Mouse (Mus musculus) brown adipose tissue, adult 24 weeks (tissue): ENCODE measurements at regions not wholly inside any gene's neighbourhood (a gene's known extent, or its start where the extent isn't known, plus 50 kb on each side); places are given as distances from the start of the nearest gene placed in this dataset.
A peak's percentile ranks its signal among the peaks of the same experiment; 100 is the strongest.

Source experiments
- H3K27ac ChIP-seq: fragments of 200-500 bp; replicated peaks from 2 replicates; pipeline ENCODE4 v1.5.1; 2012; ENCODE audit warnings: low read depth, mild to moderate bottlenecking, low read length
- H3K4me1 ChIP-seq: fragments of 200-500 bp; 2 replicates; pipeline ENCODE4 v1.6.1; 2012; ENCODE audit warnings: low read length, mixed read lengths; ENCODE audit not compliant: control insufficient read depth, insufficient read depth, insufficient read length
- H3K4me3 ChIP-seq: fragments of 200-500 bp; 2 replicates; pipeline ENCODE4 v1.5.1; 2012; ENCODE audit warnings: low read depth, mild to moderate bottlenecking, low read length, moderate library complexity; ENCODE audit not compliant: insufficient read depth

DNA sequence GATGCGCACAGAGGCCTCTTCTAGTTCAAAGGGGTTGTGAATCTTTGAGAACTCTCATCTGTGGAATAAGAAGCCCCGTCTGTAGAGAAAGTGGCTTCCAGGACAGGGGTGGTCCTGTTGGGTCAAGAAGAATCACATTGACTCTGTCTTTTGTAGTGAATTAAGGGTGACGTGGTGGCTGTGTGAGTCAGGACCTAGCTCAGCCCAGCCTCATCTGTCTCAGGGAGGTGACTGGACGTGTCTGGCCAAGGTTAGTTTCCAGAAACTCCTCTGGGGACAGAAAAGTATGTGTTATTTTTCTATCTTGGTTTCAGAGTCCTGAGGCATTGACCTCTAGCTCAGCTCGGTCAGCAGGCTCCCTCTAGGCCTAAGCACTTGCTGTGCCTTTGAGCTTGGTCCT, 73.3 kb upstream of the Lep start:
- Histone ChIP-seq H3K4me1 (peaks cover 5% of the 10 kb centered on the region), H3K27ac (no peak overlapping the region), H3K4me3 (no peak overlapping the region)

DNA sequence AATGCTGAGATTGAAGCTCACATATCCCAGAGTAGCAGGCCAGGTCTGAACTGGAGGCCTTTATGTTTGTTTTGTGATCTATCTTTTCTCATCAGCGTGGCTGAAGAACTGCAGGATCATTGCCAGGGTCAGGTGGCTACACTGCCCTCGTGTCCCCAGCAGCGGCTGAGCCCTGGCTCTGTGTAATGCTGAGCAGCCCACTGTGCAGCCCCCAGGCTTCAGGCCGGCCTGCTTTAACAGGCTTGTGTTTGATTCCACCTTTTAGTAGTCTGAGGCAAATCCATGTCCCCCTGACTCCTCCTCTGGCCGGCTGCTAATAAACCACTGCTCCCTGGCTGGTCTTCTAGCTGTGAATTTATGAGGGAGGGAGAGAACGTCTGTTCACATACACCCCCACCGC, 72.6 kb upstream of the Lep start:
- H3K4me3 ChIP-seq: no peak overlapping the region
- H3K27ac ChIP-seq: 0 out of 2 replicates have a peak overlapping the region, but pooled peaks have one; percentile 42
- peaks cover 4% of the 10 kb centered on the region; the same call in 1 of the 2 replicates for H3K4me1 ChIP-seq

DNA sequence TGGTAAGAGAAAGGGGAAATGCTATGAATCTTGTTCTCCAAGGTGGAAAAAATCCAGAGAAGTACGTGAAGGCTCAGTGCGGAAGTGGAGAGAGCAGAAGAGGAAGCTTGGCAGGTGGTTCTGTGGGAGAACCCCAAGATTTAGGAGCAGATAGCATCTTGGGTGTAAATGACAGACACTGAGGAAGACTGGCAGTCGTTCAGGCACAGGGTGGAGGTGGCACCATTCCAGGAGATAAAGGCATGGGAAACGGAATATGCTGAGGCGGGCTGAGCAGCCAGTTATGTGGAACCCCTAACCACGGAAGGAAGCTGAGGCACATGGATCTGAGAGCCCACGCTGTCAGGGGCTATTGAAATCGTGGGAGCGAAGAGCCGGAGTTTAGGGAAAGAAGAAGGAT, 70.6 kb upstream of the Lep start:
- H3K4me1 ChIP-seq: peaks cover 4% of the 10 kb centered on the region; the same call in 1 of the 2 replicates
- H3K27ac ChIP-seq: no peak overlapping the region
- H3K4me3 ChIP-seq: no peak overlapping the region

DNA sequence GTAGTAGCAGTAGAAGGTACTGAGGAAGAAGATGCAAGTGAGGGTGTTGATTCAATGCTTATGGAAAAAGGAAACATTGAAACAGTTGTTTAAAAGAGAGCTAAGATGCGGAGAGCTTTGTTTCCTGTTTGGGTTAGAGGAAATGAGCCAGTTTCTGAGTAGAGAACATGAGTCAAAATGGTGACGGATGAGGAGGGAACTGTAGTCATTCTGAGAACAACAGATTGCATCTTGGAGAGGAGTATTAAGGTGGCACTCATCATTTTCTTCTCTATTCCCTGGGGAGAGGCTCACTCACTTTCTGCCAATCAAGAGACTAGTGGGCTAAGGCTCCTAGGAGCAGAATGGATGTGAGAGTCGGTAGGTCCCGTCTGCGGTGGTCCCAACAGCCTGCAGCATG, 69.8 kb upstream of the Lep start:
- no peak overlapping the region for H3K27ac ChIP-seq
- no peak overlapping the region for H3K4me3 ChIP-seq
- peaks cover 4% of the 10 kb centered on the region; the same call in 1 of the 2 replicates for H3K4me1 ChIP-seq

DNA sequence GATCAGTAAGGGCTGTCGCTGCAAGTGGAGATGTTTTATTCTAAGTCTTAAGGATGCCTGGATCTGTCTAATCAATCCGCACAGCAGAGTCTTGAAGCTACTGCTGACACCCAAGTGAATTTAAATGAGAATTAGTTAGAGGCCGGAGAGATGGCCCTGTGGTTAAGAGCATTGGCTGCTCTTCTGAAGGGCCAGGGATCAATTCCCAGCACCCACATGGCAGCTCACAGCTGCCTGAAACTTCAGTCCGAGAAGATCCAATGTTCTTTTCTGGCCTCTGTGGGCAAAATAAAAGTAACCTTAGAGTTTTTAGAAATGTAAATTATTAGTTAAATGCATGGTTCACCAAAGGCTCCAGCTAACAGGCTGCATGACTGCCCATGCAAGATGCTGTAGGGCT, 65.5 kb upstream of the Lep start:
- Histone ChIP-seq H3K4me3 (no peak overlapping the region), H3K4me1 (no peaks in the 10 kb centered on the region), H3K27ac (no peak overlapping the region)

DNA sequence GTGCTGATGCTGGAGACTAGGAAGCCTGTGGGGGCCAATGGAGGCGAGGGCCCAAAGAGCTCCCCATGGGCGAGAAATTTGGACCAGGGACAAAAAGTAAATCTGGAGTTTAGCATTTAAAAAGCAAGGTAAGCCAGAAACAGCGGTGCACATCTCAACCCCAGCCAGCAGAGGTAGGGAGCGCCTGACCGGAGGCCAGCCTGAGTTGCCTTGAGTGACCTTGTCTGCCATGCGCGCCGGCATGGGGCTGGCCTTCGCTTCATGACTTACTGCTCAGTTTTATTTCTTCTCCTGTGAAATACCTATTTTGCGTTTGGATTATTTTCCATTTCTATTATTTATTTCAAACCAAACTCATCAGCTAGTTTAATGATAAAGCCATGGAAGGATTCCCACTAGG, 64.3 kb upstream of the Lep start:
- no peak overlapping the region for H3K4me3 ChIP-seq
- no peaks in the 10 kb centered on the region for H3K4me1 ChIP-seq
- no peak overlapping the region for H3K27ac ChIP-seq

DNA sequence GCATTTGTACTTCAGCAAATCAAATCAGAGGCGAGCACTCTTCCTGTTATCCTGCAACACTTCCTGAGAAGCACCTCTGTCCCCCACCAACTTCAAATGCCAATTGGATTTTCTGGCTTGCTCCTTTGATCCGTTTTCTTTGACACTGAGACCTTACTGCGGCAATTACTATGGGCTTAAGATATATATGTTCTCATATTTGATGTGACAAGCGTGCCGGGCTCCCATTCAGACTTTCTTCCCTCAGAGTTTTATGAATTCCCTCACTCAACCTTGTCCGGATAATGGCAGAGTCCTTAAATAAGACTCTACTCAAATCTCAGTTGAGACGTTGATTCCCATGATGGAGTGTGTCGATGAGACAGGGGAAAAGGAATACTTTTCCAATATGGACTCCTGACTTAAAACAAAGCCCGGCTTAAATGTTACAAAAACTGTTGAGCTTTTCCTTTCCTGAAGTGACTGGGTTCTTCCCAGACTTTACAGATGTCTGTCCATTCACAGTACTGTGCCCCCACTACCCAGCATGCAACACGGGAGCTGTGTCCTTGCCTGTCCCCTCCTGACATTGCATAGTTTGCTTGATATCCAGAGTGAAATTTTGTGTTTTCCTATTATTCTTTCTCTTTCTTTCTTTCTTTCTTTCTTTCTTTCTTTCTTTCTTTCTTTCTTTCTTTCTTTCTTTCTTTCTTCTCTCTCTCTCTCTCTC, 60.5 kb upstream of the Lep start:
- Histone ChIP-seq H3K27ac (no peak overlapping the region), H3K4me3 (no peak overlapping the region), H3K4me1 (no peaks in the 10 kb centered on the region)

DNA sequence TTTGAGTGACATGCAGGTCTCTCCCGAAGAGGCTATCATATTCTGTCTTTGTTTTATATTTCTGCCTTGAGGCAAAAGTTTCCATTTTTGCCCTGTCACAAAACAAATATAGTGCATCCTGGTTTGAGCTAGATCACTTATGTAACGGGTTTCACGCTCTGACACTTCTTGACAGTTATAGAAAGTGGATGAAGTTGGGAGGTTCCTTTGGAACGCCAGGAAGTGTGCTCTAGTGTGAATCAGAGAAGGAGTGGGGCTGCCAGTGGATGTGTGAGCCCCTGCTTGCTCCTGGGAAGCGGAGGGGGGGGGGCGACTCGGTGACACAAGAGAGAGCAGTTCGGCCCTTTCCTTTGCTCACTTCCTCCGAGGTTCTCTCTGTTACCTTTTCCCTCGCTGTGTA, 57.9 kb upstream of the Lep start:
- H3K4me1 ChIP-seq: no peaks in the 10 kb centered on the region
- no peak overlapping the region for H3K4me3 ChIP-seq
- no peak overlapping the region for H3K27ac ChIP-seq

DNA sequence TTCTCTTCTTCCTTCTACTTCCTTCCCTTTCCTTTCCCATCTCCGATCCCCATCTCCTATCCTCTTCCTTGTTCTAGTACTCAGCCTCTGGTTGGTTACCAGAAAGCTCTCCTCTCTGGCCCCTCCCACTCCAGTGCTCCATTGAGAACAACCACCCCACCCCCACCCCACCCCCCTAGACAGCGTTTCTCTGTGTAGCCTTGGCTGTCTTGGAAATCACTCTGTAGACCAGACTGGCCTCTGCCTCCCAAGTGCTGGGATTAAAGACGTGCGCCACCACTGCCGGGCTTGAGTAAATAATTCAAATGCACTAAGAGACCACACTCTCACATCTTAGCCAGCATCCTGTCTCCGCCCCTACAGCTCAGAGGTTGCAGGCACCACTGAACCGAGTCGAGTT, 57.2 kb upstream of the Lep start:
- Histone ChIP-seq H3K27ac (no peak overlapping the region), H3K4me1 (no peaks in the 10 kb centered on the region), H3K4me3 (no peak overlapping the region)

DNA sequence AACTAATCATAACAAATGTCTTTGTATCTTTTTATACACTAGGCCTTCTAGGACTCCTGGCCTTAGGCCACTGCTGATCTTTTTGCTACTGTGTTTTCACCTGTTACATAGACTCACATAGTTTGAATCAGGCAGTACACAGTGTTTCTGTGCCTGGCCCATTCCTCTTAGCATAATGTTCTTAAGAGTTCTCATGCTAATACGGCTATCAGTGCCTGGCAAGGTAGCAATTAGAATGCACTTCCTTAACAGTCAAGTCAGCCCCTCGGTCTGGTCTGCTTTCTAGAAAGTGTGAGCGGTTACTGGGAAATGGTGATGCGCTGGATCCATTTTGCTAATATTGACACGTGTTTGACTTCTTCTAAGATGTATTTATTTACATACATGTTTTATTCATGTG, 54.2 kb upstream of the Lep start:
- Histone ChIP-seq H3K4me3 (no peak overlapping the region), H3K27ac (no peak overlapping the region), H3K4me1 (no peaks in the 10 kb centered on the region)
